ENCODE assay signal across 8 mouse cellular contexts in the genomic region with DNA sequence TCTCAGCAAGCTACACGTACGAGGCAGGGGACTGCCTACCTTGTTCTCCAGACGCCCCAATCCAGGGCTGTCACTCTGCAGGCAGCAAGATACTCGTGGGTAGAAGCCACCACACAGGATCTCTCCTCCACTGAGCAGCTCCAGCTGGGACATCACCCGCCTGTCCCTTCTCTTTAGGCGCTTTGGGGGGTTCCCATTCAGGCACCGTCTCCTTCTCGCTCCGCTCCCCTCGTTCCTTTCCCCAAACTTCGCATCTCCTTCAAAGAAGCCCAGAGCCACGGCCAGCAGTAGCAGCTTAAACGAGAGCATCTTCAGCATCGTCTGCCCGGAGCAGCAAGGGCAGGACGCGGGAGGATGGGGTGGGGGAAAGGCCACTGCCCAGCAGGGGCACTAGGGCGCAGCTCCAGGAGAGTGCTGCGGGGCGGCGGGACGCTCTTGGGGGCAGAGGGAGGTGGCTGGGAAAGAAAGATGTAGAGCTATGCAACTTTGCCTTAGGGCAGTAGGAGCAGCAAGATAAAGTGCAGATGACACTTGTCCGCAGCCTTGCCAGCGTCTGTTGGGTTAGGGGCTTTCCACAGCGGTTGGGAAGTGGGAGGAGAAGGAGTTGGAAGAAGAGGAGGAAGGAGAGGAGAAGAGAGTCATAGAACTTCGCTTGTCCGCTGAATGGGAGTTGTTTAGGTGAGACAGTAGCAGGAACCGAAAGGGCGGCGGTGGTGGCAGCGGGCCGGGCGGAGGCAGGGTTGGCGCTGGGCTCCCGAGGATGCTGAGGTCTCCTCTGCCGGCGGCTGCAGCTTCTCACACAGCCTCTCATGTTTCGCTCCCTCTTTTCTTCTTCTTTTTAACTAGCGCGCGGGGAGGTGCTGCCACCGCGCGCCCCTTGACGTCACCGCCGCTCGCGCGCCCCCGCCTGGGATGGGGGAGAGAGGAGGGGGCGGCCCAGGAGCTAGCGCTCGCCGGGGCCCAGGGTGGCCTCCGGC. TPM values are rescaled to one million over a fixed set of nuclear protein-coding genes. Genes with fewer than 3 reads are reported as not detected.
DNase-seq lines count a peak whose midpoint lies in the region; ATAC-seq and TF ChIP-seq lines count a peak whose summit lies in the region.

A gene (minus strand): TSS at position 809 of the 977 bp plus-strand sequence.

- ATAC-seq in kidney, embryonic 16.5 days (ENCODE audit: low FRiP score, low TSS enrichment), result peak; percentile 92
- ATAC-seq in common myeloid progenitor, adult 5-6 weeks (replicated peaks; ENCODE audit: low read depth, poor library complexity, severe bottlenecking), result peak; percentile 74
- no peak for ATAC-seq in heart, embryonic 14.5 days (ENCODE audit: insufficient number of reproducible peaks, insufficient read depth, low FRiP score, low read depth)
- ATAC-seq in lung, postnatal 0 days, result peak; percentile 73

- under 1% methylated on average over 43 of the region's 56 CpGs for WGBS in kidney, embryonic 16.5 days
- under 1% methylated on average over 37 of the region's 56 CpGs for WGBS in heart, embryonic 14.5 days
- 2% methylated on average over 38 of the region's 56 CpGs for WGBS in lung, postnatal 0 days

- peak within 1 kb of the TSS; percentile 56 for H3K4me3 ChIP-seq in kidney, embryonic 16.5 days (ENCODE audit: low read length)
- peak within 1 kb of the TSS; percentile 54 to 62 for H3K4me3 ChIP-seq in heart, embryonic 14.5 days (ENCODE audit: control insufficient read depth in 1 of 2, insufficient read depth in 1 of 2, low read depth in 1 of 2, low read length in 2 of 2)
- peak within 1 kb of the TSS; percentile 53 for H3K4me3 ChIP-seq in lung, postnatal 0 days (ENCODE audit: low read depth, low read length)

- TF ChIP-seq CTCF in lung, postnatal 0 days (IDR thresholded peaks at IDR 0.05), result peak; percentile 52

- no peaks in the 10 kb centered on the region for H3K9me3 ChIP-seq in kidney, embryonic 16.5 days (ENCODE audit: low read length)
- no peaks in the 10 kb centered on the region for H3K9me3 ChIP-seq in heart, embryonic 14.5 days (ENCODE audit: control insufficient read depth, low read length)
- H3K9me3 ChIP-seq in lung, postnatal 0 days (ENCODE audit: low read length), result no peaks in the 10 kb centered on the region

- no peak for DNase-seq in kidney, adult 18-20 months
- peak; percentile 32 to 46 for DNase-seq in layer of hippocampus, postnatal 25 days (ENCODE audit: extremely low spot score in 1 of 2, low spot score in 1 of 2)
- DNase-seq in lung, postnatal 0 days (ENCODE audit: low spot score), result peak; percentile 68
- DNase-seq in right cerebral cortex, adult 18-20 months, result peak; percentile 64
- DNase-seq in adipocyte (ENCODE audit: low spot score), result no peak

- H3K27ac ChIP-seq in kidney, embryonic 16.5 days (ENCODE audit: low read length), result no peak within 1 kb of the TSS
- H3K27ac ChIP-seq in heart, embryonic 14.5 days (replicated peaks in 1 of 2; ENCODE audit: control insufficient read depth in 1 of 2, insufficient read depth in 1 of 2, low read depth in 2 of 2, low read length in 2 of 2), result no peak within 1 kb of the TSS
- peak within 1 kb of the TSS; percentile 73 for H3K27ac ChIP-seq in lung, postnatal 0 days (ENCODE audit: low read length)

- H3K27me3 ChIP-seq in kidney, embryonic 16.5 days (ENCODE audit: insufficient read depth, low read length), result peaks cover 31% of the 10 kb centered on the region
- H3K27me3 ChIP-seq in heart, embryonic 14.5 days (ENCODE audit: control insufficient read depth, insufficient read depth, low read length), result peaks cover 35% of the 10 kb centered on the region
- H3K27me3 ChIP-seq in lung, postnatal 0 days (replicated peaks; ENCODE audit: insufficient read depth, low read length), result 0 out of 2 replicates have a peak, but pooled peaks cover 5% of the 10 kb centered on the region

- peak within 1 kb of the TSS; percentile 13 for H3K9ac ChIP-seq in kidney, embryonic 16.5 days (replicated peaks; ENCODE audit: low read length)
- peak within 1 kb of the TSS; percentile 55 for H3K9ac ChIP-seq in heart, embryonic 14.5 days (ENCODE audit: low read length)
- H3K9ac ChIP-seq in lung, postnatal 0 days (replicated peaks; ENCODE audit: low read depth), result peak within 1 kb of the TSS; percentile 48

- peak within 1 kb of the TSS; percentile 85 for H3K4me2 ChIP-seq in kidney, embryonic 16.5 days (replicated peaks; ENCODE audit: low read depth, low read length)
- peak within 1 kb of the TSS; percentile 93 for H3K4me2 ChIP-seq in heart, embryonic 14.5 days (ENCODE audit: low read length)
- H3K4me2 ChIP-seq in lung, postnatal 0 days (replicated peaks; ENCODE audit: low read depth, low read length), result peak within 1 kb of the TSS; percentile 80

- no peak for TF ChIP-seq EP300 in lung, postnatal 0 days (IDR thresholded peaks at IDR 0.05)

- H3K36me3 ChIP-seq in kidney, embryonic 16.5 days (ENCODE audit: insufficient read depth, low read length), result no peaks in the 10 kb centered on the region
- H3K36me3 ChIP-seq in heart, embryonic 14.5 days (ENCODE audit: control insufficient read depth, insufficient read depth, low read length), result no peaks in the 10 kb centered on the region
- H3K36me3 ChIP-seq in lung, postnatal 0 days (ENCODE audit: insufficient read depth, low read length), result no peaks in the 10 kb centered on the region

- H3K4me1 ChIP-seq in kidney, embryonic 16.5 days (ENCODE audit: insufficient read depth, low read length), result peaks cover 10% of the 10 kb centered on the region; the same call in 1 of the 2 replicates
- H3K4me1 ChIP-seq in heart, embryonic 14.5 days (ENCODE audit: control insufficient read depth in 2 of 2, insufficient read depth in 2 of 2, low read length in 2 of 2), result peaks cover 3 to 7% of the 10 kb centered on the region in 2 experiments; a peak in 3 of 4 replicates
- H3K4me1 ChIP-seq in lung, postnatal 0 days (ENCODE audit: insufficient read depth, low read depth, low read length), result peaks cover 6% of the 10 kb centered on the region; the same call in 1 of the 2 replicates

RNA-seq across cellular contexts. Expression of the gene that starts here (rescaled TPM):
- polyA plus RNA-seq in kidney, embryonic 16.5 days (2015; fragmentation: Nextera tagmentation; extraction: Ambion mirVana), result 3.4 TPM in 2 replicates
- not detected in 2 replicates for total RNA-seq in common myeloid progenitor, adult 5-6 weeks (2017)
- 0.46 TPM in 1 of 2 replicates, not detected in the other for polyA plus RNA-seq in heart, embryonic 14.5 days (2014; fragmentation: Nextera tagmentation; extraction: Ambion mirVana)
- total RNA-seq in layer of hippocampus, postnatal 25 days (2021), result 1 to 10 TPM; 7.0 to 7.2 TPM
- polyA plus RNA-seq in lung, postnatal 0 days (2015; fragmentation: Nextera tagmentation; extraction: Ambion mirVana), result 46.8 and 48.8 TPM in 2 replicates

Comparison
In these comparisons a context has a peak if more than half of its experiments do, and no peak if none do; other contexts are left out.
1. RNA of the gene that starts here (polyA plus RNA-seq): 46.8 to 48.8 TPM in lung, postnatal 0 days; 3.4 TPM in kidney, embryonic 16.5 days and 0.46 TPM in heart, embryonic 14.5 days; every median in the first group is over 10 times any median in the second.
2. Peak in ATAC-seq in common myeloid progenitor, adult 5-6 weeks; RNA of the gene not detected or under 1 TPM.
3. DNase-seq: peak in layer of hippocampus, postnatal 25 days (2 of 2), lung, postnatal 0 days (single experiment) and right cerebral cortex, adult 18-20 months (single experiment); none in kidney, adult 18-20 months (single experiment) and adipocyte (single experiment).
4. Peak in every context shown above with its lines, with median percentiles within 50 percentile points of each other: H3K4me2 ChIP-seq, H3K4me3 ChIP-seq and H3K9ac ChIP-seq.